Mouse (Mus musculus) left cerebral cortex, postnatal 4 days (tissue): ENCODE measurements around the gene Idnk. TPM values are rescaled to one million over a fixed set of nuclear protein-coding genes. Genes with fewer than 3 reads are reported as not detected.

Source experiments
- DNase-seq: peaks from one replicate; pipeline ENCODE4 v3.0.0-alpha.2; 2022
- intact Hi-C: fragments of 180-260 bp; cut with DNase I; formaldehyde crosslinking; loops from one replicate; pipeline ENCODE4 v1.15.1; 2025
- total RNA-seq, 2 experiments: library from RNA; stranded (reverse); gene quantifications; 2 replicates each; pipeline ENCODE4 v1.2.3; 2021

Gene Idnk
- total RNA-seq, 2 experiments from 2014 or later: 23.1 to 25.5 TPM

- intact Hi-C loops: no loop called here
- no peak for DNase-seq
These were observed 32.0 kb downstream of the Idnk start for GRCm38 (mm10) chr13:58189473-58189872.

- no peak for DNase-seq
- intact Hi-C loops: no loop called here
These were observed 34.1 kb downstream of the Idnk start for GRCm38 (mm10) chr13:58191516-58191915.

- DNase-seq: no peak
- intact Hi-C loops: no loop called here
These were observed 34.7 kb downstream of the Idnk start for GRCm38 (mm10) chr13:58192146-58192545.

GRCm38 (mm10) chr13:58193221-58193620, 35.8 kb downstream of the Idnk start:
- intact Hi-C loops: no loop called here

GRCm38 (mm10) chr13:58194908-58195307, 37.5 kb downstream of the Idnk start:
- intact Hi-C loops: no loop called here
- no peak for DNase-seq

More at GRCm38 (mm10) chr13:58193221-58193620, 35.8 kb downstream of the Idnk start:
- no peak for DNase-seq

- intact Hi-C loops: no loop called here
- DNase-seq: no peak
These were observed 39.8 kb downstream of the Idnk start for GRCm38 (mm10) chr13:58197211-58197610.

- DNase-seq: no peak
- intact Hi-C loops: no loop called here
These were observed 40.7 kb downstream of the Idnk start for GRCm38 (mm10) chr13:58197981-58198640.

GRCm38 (mm10) chr13:58201343-58201742, 43.9 kb downstream of the Idnk start:
- intact Hi-C loops: no loop called here

GRCm38 (mm10) chr13:58201908-58202307, 44.5 kb downstream of the Idnk start:
- intact Hi-C loops: no loop called here
- no peak for DNase-seq

More at GRCm38 (mm10) chr13:58201343-58201742, 43.9 kb downstream of the Idnk start:
- no peak for DNase-seq

GRCm38 (mm10) chr13:58202903-58203302, 45.5 kb downstream of the Idnk start:
- DNase-seq: no peak
- intact Hi-C loops: no loop called here

- no peak for DNase-seq
- intact Hi-C loops: no loop called here
These were observed 46.8 kb downstream of the Idnk start for GRCm38 (mm10) chr13:58204202-58204601.

- DNase-seq: no peak
- intact Hi-C loops: no loop called here
These were observed 47.5 kb downstream of the Idnk start for GRCm38 (mm10) chr13:58204986-58205385.

GRCm38 (mm10) chr13:58206084-58206483, 48.6 kb downstream of the Idnk start:
- intact Hi-C loops: no loop called here
- DNase-seq: no peak

GRCm38 (mm10) chr13:58210441-58210840, 53.0 kb downstream of the Idnk start:
- no peak for DNase-seq
- intact Hi-C loops: no loop called here

- no peak for DNase-seq
- intact Hi-C loops: no loop called here
These were observed 55.1 kb downstream of the Idnk start for GRCm38 (mm10) chr13:58212530-58212929.

GRCm38 (mm10) chr13:58213801-58214200, 56.4 kb downstream of the Idnk start:
- intact Hi-C loops: no loop called here
- no peak for DNase-seq

Other genes with a start within 250 kb of the Idnk start
- gene Spock1, start 249.3 kb upstream of the Idnk start, total RNA-seq: 100 to 1,000 TPM; 197 to 198 TPM
- 10 to 100 TPM; 19.4 to 19.8 TPM for gene Klhl3, start 44.1 kb upstream of the Idnk start, total RNA-seq
- 100 to 1,000 TPM; 224 to 244 TPM for gene Hnrnpa0, start 29.1 kb upstream of the Idnk start, total RNA-seq
- gene Ubqln1, start 58.0 kb downstream of the Idnk start, total RNA-seq: 100 to 1,000 TPM; 129 to 133 TPM
- 10 to 100 TPM; 26.7 to 28.2 TPM for gene Gkap1, start 118.0 kb downstream of the Idnk start, total RNA-seq
- 1 to 10 TPM; 3.3 to 3.8 TPM for gene Kif27, start 201.5 kb downstream of the Idnk start, total RNA-seq
- 1 to 10 TPM; 7.1 to 8.0 TPM for gene 2210016F16Rik, start 227.6 kb downstream of the Idnk start, total RNA-seq
- 10 to 100 TPM; 12.1 to 13.8 TPM for gene Rmi1, start 244.6 kb downstream of the Idnk start, total RNA-seq
- gene Hnrnpk, start 245.7 kb downstream of the Idnk start, total RNA-seq: 100 to 1,000 TPM; 907 to 963 TPM